Mouse (Mus musculus) adrenal gland, postnatal 14 days (tissue): ENCODE measurements around the gene Plaur. TPM values are rescaled to one million over a fixed set of nuclear protein-coding genes. Genes with fewer than 3 reads are reported as not detected.
A peak's percentile ranks its signal among the peaks of the same experiment; 100 is the strongest.

Source experiments
- DNase-seq: peaks from one replicate; pipeline ENCODE4 v3.0.0; 2021; ENCODE audit warnings: mixed read lengths
- long read RNA-seq, 2 experiments: library from polyadenylated mRNA; stranded (forward); transcript quantifications; one replicate each; pipeline ENCODE4 v2.0.0; 2021
- total RNA-seq: library from RNA; stranded (reverse); gene quantifications from 2 replicates; pipeline ENCODE4 v1.2.3, GENCODE M21; 2021

Plaur gene
- 5.2 and 7.9 TPM in 2 replicates for total RNA-seq
- long read RNA-seq, experiment 1, transcript Plaur-201 (7 exons, 1,506 nt): major isoform, 9 of 11 reads
- long read RNA-seq, experiment 1, partial matches to known transcripts: 0 of 11 reads
- long read RNA-seq, experiment 1, other reads (novel, unspliced or antisense): 2 of 11 reads
- long read RNA-seq, experiment 2, transcript Plaur-201 (7 exons, 1,506 nt): major isoform, 10 of 13 reads
- long read RNA-seq, experiment 2, partial matches to known transcripts: 2 of 13 reads
- long read RNA-seq, experiment 2, other reads (novel, unspliced or antisense): 1 of 13 reads

- peak; percentile 59 for DNase-seq
These were observed at the start of gene Plaur for GRCm38 (mm10) chr7:24462388-24463319. Plaur (plus strand) TSS chr7:24462484.

GRCm38 (mm10) chr7:24413630-24414029, 48.7 kb upstream of the Plaur start:
- no peak for DNase-seq

GRCm38 (mm10) chr7:24415261-24415660, 47.0 kb upstream of the Plaur start:
- DNase-seq: no peak

GRCm38 (mm10) chr7:24419579-24419978, 42.7 kb upstream of the Plaur start:
- DNase-seq: no peak

- no peak for DNase-seq
These were observed 40.6 kb upstream of the Plaur start for GRCm38 (mm10) chr7:24421648-24422047.

GRCm38 (mm10) chr7:24422251-24422650, 40.0 kb upstream of the Plaur start:
- no peak for DNase-seq

GRCm38 (mm10) chr7:24423107-24423763, 39.0 kb upstream of the Plaur start:
- no peak for DNase-seq

GRCm38 (mm10) chr7:24423956-24424732, 38.1 kb upstream of the Plaur start:
- peak; percentile 69 for DNase-seq

- no peak for DNase-seq
These were observed 36.4 kb upstream of the Plaur start for GRCm38 (mm10) chr7:24425919-24426318.

- no peak for DNase-seq
These were observed 35.1 kb upstream of the Plaur start for GRCm38 (mm10) chr7:24427168-24427567.

GRCm38 (mm10) chr7:24428725-24429124, 33.6 kb upstream of the Plaur start:
- DNase-seq: no peak

GRCm38 (mm10) chr7:24429413-24430112, 32.7 kb upstream of the Plaur start:
- DNase-seq: no peak

GRCm38 (mm10) chr7:24430551-24431345, 31.5 kb upstream of the Plaur start:
- DNase-seq: no peak

GRCm38 (mm10) chr7:24431713-24432112, 30.6 kb upstream of the Plaur start:
- DNase-seq: no peak

- DNase-seq: no peak
These were observed 27.0 kb upstream of the Plaur start for GRCm38 (mm10) chr7:24435305-24435704.

GRCm38 (mm10) chr7:24437981-24438380, 24.3 kb upstream of the Plaur start:
- DNase-seq: no peak

- DNase-seq: no peak
These were observed 23.1 kb upstream of the Plaur start for GRCm38 (mm10) chr7:24439191-24439590.

- no peak for DNase-seq
These were observed 22.4 kb upstream of the Plaur start for GRCm38 (mm10) chr7:24439891-24440290.

GRCm38 (mm10) chr7:24441785-24442184, 20.5 kb upstream of the Plaur start:
- DNase-seq: peak; percentile 83

- DNase-seq: no peak
These were observed 20.0 kb upstream of the Plaur start for GRCm38 (mm10) chr7:24442313-24442712.
